In the genomic region with DNA sequence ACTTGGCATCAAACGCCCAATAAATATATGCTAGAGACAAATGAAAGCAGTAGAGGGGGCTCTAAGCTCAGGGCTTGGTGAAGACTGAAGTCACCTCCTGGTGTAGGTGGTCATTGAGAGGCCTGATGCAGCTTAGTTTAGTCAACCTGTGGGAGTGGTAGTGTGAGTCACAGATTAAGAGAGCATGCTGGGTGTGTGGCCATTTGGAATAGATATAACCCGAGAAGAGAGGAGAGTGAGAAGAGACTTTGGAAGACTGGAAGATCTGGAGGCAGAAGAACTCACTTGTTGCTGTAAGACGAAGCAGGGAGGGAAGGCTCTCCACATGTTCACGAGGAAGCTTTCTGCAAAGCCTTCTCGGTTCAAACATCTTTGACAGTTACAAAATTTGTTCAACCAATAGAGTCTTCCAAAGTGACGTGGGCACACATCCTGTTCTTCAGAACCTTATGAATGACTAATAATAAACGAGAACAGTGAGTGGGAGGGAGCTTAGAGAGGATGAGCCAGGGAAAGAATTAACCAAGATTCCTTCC, we compare ENCODE assay signal across 10 mouse cellular contexts.
A peak's percentile ranks its signal among the peaks of the same experiment; 100 is the strongest.
DNase-seq lines count a peak whose midpoint lies in the region; ATAC-seq and TF ChIP-seq lines count a peak whose summit lies in the region.
"Had no signal": no experiment of that assay in that cellular context is flagged by ENCODE, and none has a peak within 500 bp of the region (broad histone marks: within the 10 kb centered on the region; RNA-seq: fewer than 3 reads in every experiment).

No protein-coding gene starts in this region.

- TF ChIP-seq POLR2A in MEL (IDR thresholded peaks at IDR 0.05; ENCODE audit: control insufficient read depth in 1 of 2, insufficient read depth in 1 of 2, low read depth in 1 of 2, low read length in 2 of 2, poor library complexity in 1 of 2), result no peak

- peak; percentile 29 for TF ChIP-seq RAD21 in MEL (IDR thresholded peaks at IDR 0.05; ENCODE audit: low read depth, low read length)

- H3K4me1 ChIP-seq in liver, embryonic 14.5 days (replicated peaks; ENCODE audit: control insufficient read depth in 2 of 2, insufficient read depth in 2 of 2, low read length in 1 of 2), result no peaks in the 10 kb centered on the region
- H3K4me1 ChIP-seq in MEL (ENCODE audit: control insufficient read depth in 1 of 2, insufficient read depth in 2 of 2, low read length in 2 of 2), result no peaks in the 10 kb centered on the region
- H3K4me1 ChIP-seq in kidney, embryonic 14.5 days (ENCODE audit: control insufficient read depth, insufficient read depth, low read length), result no peaks in the 10 kb centered on the region

- intact Hi-C loops in left cerebral cortex, postnatal 36 days (cut with DNase I), result no loop called here

- H3K79me2 ChIP-seq in MEL (ENCODE audit: control insufficient read depth, insufficient read depth, low read length, poor library complexity), result no peaks in the 10 kb centered on the region

- no peaks in the 10 kb centered on the region for H3K27me3 ChIP-seq in liver, embryonic 14.5 days (ENCODE audit: control insufficient read depth, insufficient read depth, low read length)
- H3K27me3 ChIP-seq in MEL (ENCODE audit: control insufficient read depth in 1 of 2, insufficient read depth in 2 of 2, low read length in 2 of 2), result no peaks in the 10 kb centered on the region
- no peaks in the 10 kb centered on the region for H3K27me3 ChIP-seq in kidney, embryonic 14.5 days (ENCODE audit: control insufficient read depth, insufficient read depth, low read length)

- peak; percentile 14; the same call in 1 of the 2 replicates for TF ChIP-seq CTCF in liver, embryonic 14.5 days (IDR thresholded peaks at IDR 0.05; ENCODE audit: low read depth)
- TF ChIP-seq CTCF in MEL (IDR thresholded peaks at IDR 0.05 in 2 of 3, conservative IDR thresholded peaks at IDR 0.05 in 1 of 3; ENCODE audit: control insufficient read depth in 1 of 3, insufficient read depth in 1 of 3, low read depth in 2 of 3, low read length in 3 of 3, poor library complexity in 1 of 3, severe bottlenecking in 1 of 3), result peak in 1 of 3 experiments; percentile 15; a peak in 1 of 6 replicates

- H3K4me3 ChIP-seq in liver, embryonic 14.5 days (ENCODE audit: insufficient read depth in 1 of 2, low read depth in 2 of 2, low read length in 2 of 2), result no peak overlapping the region
- no peak overlapping the region for H3K4me3 ChIP-seq in MEL (ENCODE audit: control insufficient read depth in 1 of 2, insufficient read depth in 1 of 2, low read depth in 2 of 2, low read length in 2 of 2)
- H3K4me3 ChIP-seq in kidney, embryonic 14.5 days (ENCODE audit: low read length), result no peak overlapping the region

- H3K9me3 ChIP-seq in liver, embryonic 14.5 days (ENCODE audit: control insufficient read depth, low read length), result no peaks in the 10 kb centered on the region
- no peaks in the 10 kb centered on the region for H3K9me3 ChIP-seq in MEL (replicated peaks; ENCODE audit: insufficient read depth, low read length)
- no peaks in the 10 kb centered on the region; the same call in 1 of the 2 replicates for H3K9me3 ChIP-seq in kidney, embryonic 14.5 days (ENCODE audit: control insufficient read depth, low read length)

- no peak overlapping the region for H3K4me2 ChIP-seq in liver, embryonic 14.5 days (ENCODE audit: low read depth)
- no peak overlapping the region for H3K4me2 ChIP-seq in kidney, embryonic 14.5 days (replicated peaks; ENCODE audit: low read depth, low read length)

- no peak overlapping the region for H3K9ac ChIP-seq in liver, embryonic 14.5 days (replicated peaks)
- H3K9ac ChIP-seq in MEL (ENCODE audit: control insufficient read depth, low read depth, low read length, poor library complexity, severe bottlenecking), result no peak overlapping the region
- no peak overlapping the region for H3K9ac ChIP-seq in kidney, embryonic 14.5 days (ENCODE audit: low read depth, low read length)

- no peak overlapping the region for H3K27ac ChIP-seq in liver, embryonic 14.5 days
- no peak overlapping the region for H3K27ac ChIP-seq in MEL (ENCODE audit: control insufficient read depth, low read depth, low read length)
- no peak overlapping the region for H3K27ac ChIP-seq in kidney, embryonic 14.5 days (ENCODE audit: low read depth, low read length)

- 65% methylated on average over 7 of the region's 7 CpGs for WGBS in liver, embryonic 14.5 days (ENCODE audit: insufficient replicate concordance)
- WGBS in kidney, embryonic 14.5 days, result 75% methylated on average over 7 of the region's 7 CpGs

- DNase-seq in liver, embryonic 14.5 days (ENCODE audit: low read depth in 3 of 3, low spot score in 3 of 3), result no peak
- DNase-seq in liver (no peak), MEL (ENCODE audit: low read depth, low spot score) (no peak)
- DNase-seq in CD4-positive, CD25-positive, alpha-beta regulatory T cell, adult 2 months (ENCODE audit: low read depth, low spot score), result peak; percentile 37
- peak; percentile 15 to 21 for DNase-seq in left cerebral cortex, postnatal 36 days (ENCODE audit: low spot score in 2 of 2)
- DNase-seq: adrenal gland, adult 2 months; midbrain, embryonic 14.5 days; thymus, postnatal 4 days had no signal

- no peak for ATAC-seq in liver, embryonic 14.5 days (ENCODE audit: insufficient read depth)
- no peak for ATAC-seq in kidney, embryonic 14.5 days (ENCODE audit: low FRiP score, low TSS enrichment)
- ATAC-seq in erythroblast, adult 5-6 weeks (replicated peaks; ENCODE audit: low FRiP score, poor library complexity, severe bottlenecking), result no peak

- H3K36me3 ChIP-seq in liver, embryonic 14.5 days (replicated peaks; ENCODE audit: control insufficient read depth, insufficient read depth, low read depth), result no peaks in the 10 kb centered on the region
- H3K36me3 ChIP-seq in MEL (ENCODE audit: control insufficient read depth in 1 of 2, insufficient read depth in 2 of 2, low read length in 2 of 2), result peaks cover 0 to 7% of the 10 kb centered on the region in 2 experiments; a peak in 2 of 4 replicates
- H3K36me3 ChIP-seq in kidney, embryonic 14.5 days (ENCODE audit: control insufficient read depth, insufficient read depth, low read length), result no peaks in the 10 kb centered on the region

- TF ChIP-seq EP300 in liver, embryonic 14.5 days (IDR thresholded peaks at IDR 0.05; ENCODE audit: low read depth), result no peak
- TF ChIP-seq EP300 in MEL (IDR thresholded peaks at IDR 0.05; ENCODE audit: low read depth in 1 of 2, low read length in 2 of 2), result no peak

TF ChIP-seq in MEL, 35 proteins besides CTCF, POLR2A, EP300 and RAD21:
- TF ChIP-seq SMC3 (IDR thresholded peaks at IDR 0.05; ENCODE audit: low read depth, low read length), result 0 out of 2 replicates have a peak, but pooled peaks have one; percentile 22
- TF ChIP-seq POLR2AphosphoS2 (IDR thresholded peaks at IDR 0.05; ENCODE audit: low read length), result no peak

Comparison
In these comparisons a context has a peak if more than half of its experiments do, and no peak if none do; other contexts are left out.
1. DNase-seq: peak in CD4-positive, CD25-positive, alpha-beta regulatory T cell, adult 2 months (single experiment) and left cerebral cortex, postnatal 36 days (2 of 2); none in liver, embryonic 14.5 days (0 of 3), liver (single experiment) and MEL (single experiment).